Mouse (Mus musculus) kidney, adult 9 months (tissue): ENCODE measurements around the gene Ovgp1.
A peak's percentile ranks its signal among the peaks of the same experiment; 100 is the strongest.
"Not testable (repeated sequence)": the region's sequence is repeated elsewhere in the genome, so short reads cannot be mapped to it uniquely, and the experiment has no call there.

Experiments used
- DNase-seq: peaks from one replicate; pipeline ENCODE4 v3.0.0; 2022

Gene Ovgp1

GRCm38 (mm10) chr3:106000707-106001375, 27.3 kb downstream of the Ovgp1 start:
- no peak for DNase-seq

- DNase-seq: peak; percentile 39
Observed at GRCm38 (mm10) chr3:106001416-106002370, 28.2 kb downstream of the Ovgp1 start.

- DNase-seq: not testable (repeated sequence)
Observed at GRCm38 (mm10) chr3:106003360-106003759, 29.8 kb downstream of the Ovgp1 start.

- DNase-seq: no peak
Observed at GRCm38 (mm10) chr3:106014546-106014945, 41.0 kb downstream of the Ovgp1 start, which contains the start of gene Pifo. TSS of gene Pifo (minus strand) at chr3:106014646.

GRCm38 (mm10) chr3:106021840-106022239, 48.3 kb downstream of the Ovgp1 start:
- DNase-seq: peak; percentile 29

- no peak for DNase-seq
Observed at GRCm38 (mm10) chr3:106024135-106024534, 50.6 kb downstream of the Ovgp1 start.

GRCm38 (mm10) chr3:106032781-106033180, 59.3 kb downstream of the Ovgp1 start, which contains the start of gene Chil5:
TSS of gene Chil5 (minus strand) at chr3:106032814.
- no peak for DNase-seq
